17 mouse cellular contexts compared by ENCODE assay signal in the genomic region with DNA sequence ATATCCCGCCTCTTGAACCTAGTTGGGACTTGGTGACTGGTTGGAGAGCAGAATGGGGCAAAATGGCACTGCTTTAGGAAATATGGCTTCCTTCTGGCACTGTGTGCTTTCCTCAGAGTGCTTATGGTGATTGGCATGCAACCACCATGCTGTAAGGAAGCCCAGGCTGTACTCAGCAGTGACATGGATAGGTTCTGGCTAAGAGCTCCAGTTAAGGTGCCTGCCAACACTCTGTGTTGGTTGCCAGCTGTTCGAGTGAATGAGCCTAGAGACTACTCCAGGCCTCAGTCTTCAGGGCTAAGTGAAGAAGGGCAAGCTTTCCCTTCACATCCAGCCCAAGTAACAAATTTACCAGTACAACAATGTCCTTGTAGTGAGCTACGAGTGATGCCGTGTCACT.
DNase-seq lines count a peak whose midpoint lies in the region; ATAC-seq lines count a peak whose summit lies in the region.
"Had no signal": no experiment of that assay in that cellular context is flagged by ENCODE, and none has a peak within 500 bp of the region (broad histone marks: within the 10 kb centered on the region; RNA-seq: fewer than 3 reads in every experiment).

No protein-coding gene starts in this region.

- no peaks in the 10 kb centered on the region for H3K9me3 ChIP-seq in forebrain, embryonic 16.5 days (ENCODE audit: control insufficient read depth, low read length)
- H3K9me3 ChIP-seq: intestine, embryonic 15.5 days; liver, embryonic 13.5 days; stomach, embryonic 15.5 days had no signal

- no peak overlapping the region; the same call in 1 of the 2 replicates for H3K27ac ChIP-seq in forebrain, embryonic 16.5 days (ENCODE audit: low read length)
- H3K27ac ChIP-seq: intestine, embryonic 15.5 days; kidney, postnatal 0 days; liver, embryonic 13.5 days; stomach, embryonic 15.5 days had no signal

- ATAC-seq in forebrain, embryonic 16.5 days = peak; percentile 90
- ATAC-seq: intestine, embryonic 15.5 days; lung, postnatal 0 days had no signal

- H3K4me3 ChIP-seq in forebrain, embryonic 16.5 days (replicated peaks; ENCODE audit: low read length) = no peak overlapping the region
- H3K4me3 ChIP-seq: erythroblast, embryonic 14.5 days; intestine, embryonic 15.5 days; liver, embryonic 13.5 days; megakaryocyte, embryonic 14.5 days; stomach, embryonic 15.5 days had no signal

- 67% methylated on average over 4 of the region's 4 CpGs for WGBS in forebrain, embryonic 16.5 days

- no peak overlapping the region for H3K9ac ChIP-seq in forebrain, embryonic 16.5 days (replicated peaks; ENCODE audit: low read depth, low read length)
- H3K9ac ChIP-seq: intestine, embryonic 15.5 days; liver, embryonic 13.5 days; stomach, embryonic 15.5 days had no signal

- H3K36me3 ChIP-seq in forebrain, embryonic 16.5 days (ENCODE audit: control insufficient read depth, insufficient read depth) = no peaks in the 10 kb centered on the region
- H3K36me3 ChIP-seq: intestine, embryonic 15.5 days; liver, embryonic 13.5 days; stomach, embryonic 15.5 days had no signal

- DNase-seq in gastrocnemius, adult 18-20 months (ENCODE audit: low spot score) = peak; percentile 57
- no peak for DNase-seq in gastrocnemius, postnatal 4 days (ENCODE audit: low spot score in 2 of 2)
- peak; percentile 4 for DNase-seq in right cerebral cortex, postnatal 4 days
- no peak for DNase-seq in right cerebral cortex, postnatal 14 days
- DNase-seq in layer of hippocampus, adult 8-10 months (ENCODE audit: low spot score in 2 of 2) = no peak
- no peak for DNase-seq in layer of hippocampus, adult 18-20 months (ENCODE audit: low spot score in 2 of 2)
- no peak for DNase-seq in thymus, postnatal 4 days
- DNase-seq: adrenal gland, adult 8-10 months; liver, embryonic 13.5 days; thymus, postnatal 36 days had no signal

- no peak overlapping the region for H3K4me2 ChIP-seq in forebrain, embryonic 16.5 days (ENCODE audit: low read length)
- H3K4me2 ChIP-seq: intestine, embryonic 15.5 days; liver, embryonic 13.5 days; stomach, embryonic 15.5 days had no signal

- peaks cover 6% of the 10 kb centered on the region; the same call in 1 of the 2 replicates for H3K4me1 ChIP-seq in forebrain, embryonic 16.5 days (replicated peaks; ENCODE audit: control insufficient read depth, insufficient read depth, low read length)
- H3K4me1 ChIP-seq: intestine, embryonic 15.5 days; liver, embryonic 13.5 days; megakaryocyte, embryonic 14.5 days; stomach, embryonic 15.5 days had no signal

- no peaks in the 10 kb centered on the region for H3K27me3 ChIP-seq in forebrain, embryonic 16.5 days (replicated peaks; ENCODE audit: control insufficient read depth, insufficient read depth, low read length)
- H3K27me3 ChIP-seq: intestine, embryonic 15.5 days; liver, embryonic 13.5 days; megakaryocyte, embryonic 14.5 days; stomach, embryonic 15.5 days had no signal

Comparison
In these comparisons a context has a peak if more than half of its experiments do, and no peak if none do; other contexts are left out.
1. DNase-seq: peak in gastrocnemius, adult 18-20 months (single experiment) and right cerebral cortex, postnatal 4 days (single experiment); none in gastrocnemius, postnatal 4 days (0 of 2), right cerebral cortex, postnatal 14 days (single experiment), layer of hippocampus, adult 8-10 months (0 of 2), layer of hippocampus, adult 18-20 months (0 of 2) and thymus, postnatal 4 days (single experiment).